Mouse (Mus musculus) olfactory bulb, adult 2 months (tissue): ENCODE measurements around the gene Arid5b.

Source experiments
- CTCF ChIP-seq: fragments of 200-500 bp; IDR thresholded peaks from 2 replicates; pipeline ENCODE4 v1.5.1; 2012; ENCODE audit warnings: low read depth, mild to moderate bottlenecking, low read length, moderate library complexity; ENCODE audit not compliant: insufficient read depth
- POLR2A ChIP-seq: fragments of 200-500 bp; IDR thresholded peaks from 2 replicates; pipeline ENCODE4 v1.6.1; 2012; ENCODE audit warnings: mild to moderate bottlenecking, low read depth, low read length, moderate library complexity; ENCODE audit not compliant: insufficient read depth

GRCm38 (mm10) chr10:68145286-68145950 lies 133.1 kb downstream of the Arid5b start:
- TF ChIP-seq CTCF (no peak), POLR2A (no peak)
